Mouse (Mus musculus) ES-E14 (cell line): ENCODE data around the gene Ccdc149.

Experiments
- CHD2 ChIP-seq: IDR thresholded peaks from 2 replicates; pipeline ENCODE4 v1.6.1; 2014; ENCODE audit warnings: mild to moderate bottlenecking, low read depth, low read length, inconsistent platforms
- HCFC1 ChIP-seq: IDR thresholded peaks from 2 replicates; pipeline ENCODE4 v1.6.1; 2012; ENCODE audit warnings: low read length, inconsistent platforms, borderline replicate concordance; ENCODE audit not compliant: insufficient read depth
- MAFK ChIP-seq: IDR thresholded peaks from 2 replicates; pipeline ENCODE4 v1.6.1; 2014; ENCODE audit warnings: mild to moderate bottlenecking, low read depth, low read length, inconsistent platforms; ENCODE audit not compliant: insufficient read depth
- ZC3H11A ChIP-seq: IDR thresholded peaks from 2 replicates; pipeline ENCODE4 v1.6.1; 2012; ENCODE audit warnings: low read depth, mild to moderate bottlenecking, inconsistent platforms, low read length, borderline replicate concordance
- ZNF384 ChIP-seq: IDR thresholded peaks from 2 replicates; pipeline ENCODE4 v1.6.1; 2012; ENCODE audit warnings: low read depth, low read length, inconsistent platforms

DNA sequence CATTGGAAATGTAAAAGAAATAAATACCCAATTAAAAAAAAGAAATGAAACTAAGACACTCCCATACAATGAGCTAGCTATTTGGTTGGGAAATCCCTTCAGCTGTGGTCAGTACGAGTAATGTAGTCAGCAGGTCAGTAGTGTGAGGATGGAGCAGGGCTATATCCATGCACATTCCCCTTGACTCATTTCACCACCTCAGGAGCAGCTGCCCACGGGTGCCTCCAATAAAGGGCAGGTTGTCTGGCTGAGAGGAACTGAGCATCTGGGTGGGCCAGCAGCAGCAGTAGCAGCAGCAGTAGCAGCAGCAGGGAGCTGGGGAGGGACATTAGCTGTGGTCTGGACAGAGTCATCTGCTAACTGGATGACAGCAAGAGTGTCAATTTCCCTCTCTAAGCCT, 85.3 kb downstream of the Ccdc149 start:
- no peak for TF ChIP-seq MAFK
- no peak for TF ChIP-seq HCFC1
- no peak for TF ChIP-seq ZNF384
- no peak for TF ChIP-seq CHD2
- no peak for TF ChIP-seq ZC3H11A
